Mouse (Mus musculus) lung, postnatal 0 days (tissue): ENCODE data around the gene Defb29. TPM values are rescaled to one million over a fixed set of nuclear protein-coding genes. Genes with fewer than 3 reads are reported as not detected.
A peak's percentile ranks its signal among the peaks of the same experiment; 100 is the strongest.

Experiments used
- ATAC-seq: fragments of 200-750 bp; cut with Nextera tagmentation; 2 replicates; pipeline ENCODE4 v1.8.0; 2017; ENCODE audit warnings: moderate library complexity
- DNase-seq: peaks from one replicate; pipeline ENCODE4 v3.0.0-alpha.2; 2016; ENCODE audit warnings: low spot score
- H3K27ac ChIP-seq: fragments of 300-500 bp; sonication (generic); 2 replicates; pipeline ENCODE4 v1.5.1; 2014; ENCODE audit warnings: antibody characterized with exemption, mild to moderate bottlenecking, low read length, mixed read lengths
- H3K27me3 ChIP-seq: fragments of 300-500 bp; sonication (generic); replicated peaks from 2 replicates; pipeline ENCODE4 v1.6.1; 2014; ENCODE audit warnings: low read length, mixed read lengths; ENCODE audit not compliant: insufficient read depth
- H3K36me3 ChIP-seq: fragments of 300-500 bp; sonication (generic); 2 replicates; pipeline ENCODE4 v1.6.1; 2014; ENCODE audit warnings: low read length, mixed read lengths; ENCODE audit not compliant: insufficient read depth
- H3K4me1 ChIP-seq: fragments of 300-500 bp; sonication (generic); 2 replicates; pipeline ENCODE4 v1.6.1; 2014; ENCODE audit warnings: antibody characterized with exemption, low read depth, low read length, mixed read lengths; ENCODE audit not compliant: insufficient read depth
- H3K4me2 ChIP-seq: fragments of 300-500 bp; sonication (generic); replicated peaks from 2 replicates; pipeline ENCODE4 v1.6.1; 2014; ENCODE audit warnings: low read depth, mild to moderate bottlenecking, low read length, moderate library complexity, mixed read lengths
- H3K4me3 ChIP-seq: fragments of 300-500 bp; sonication (generic); 2 replicates; pipeline ENCODE4 v1.5.1; 2014; ENCODE audit warnings: low read depth, low read length
- H3K9ac ChIP-seq: fragments of 300-500 bp; sonication (generic); replicated peaks from 2 replicates; pipeline ENCODE4 v1.6.1; 2014; ENCODE audit warnings: low read depth, mild to moderate bottlenecking
- H3K9me3 ChIP-seq: fragments of 300-500 bp; sonication (generic); 2 replicates; pipeline ENCODE4 v1.6.1; 2016; ENCODE audit warnings: low read length, mixed read lengths
- CTCF ChIP-seq: IDR thresholded peaks from 2 replicates; pipeline ENCODE4 v1.5.1; 2016; ENCODE audit warnings: antibody characterized with exemption, mild to moderate bottlenecking
- EP300 ChIP-seq: IDR thresholded peaks from 2 replicates; pipeline ENCODE4 v1.6.1; 2016; ENCODE audit warnings: antibody characterized with exemption, mild to moderate bottlenecking, control low read depth
- WGBS: fragments of 180-500 bp; shearing (Covaris S2); extraction: QIAGEN DNeasy Blood & Tissue Kit; methylation state at CpG from one replicate; pipeline ENCODE4 v1.1.7; 2014; 5-methylcytosine and 5-hydroxymethylcytosine counted together
- polyA plus RNA-seq: library from polyadenylated mRNA; unstranded; fragments of >200 nt; fragmentation: Nextera tagmentation; extraction: Ambion mirVana; gene quantifications from 2 replicates; pipeline ENCODE4 v1.2.1, GENCODE M21; 2015

Defb29 gene
- polyA plus RNA-seq, 1 experiment from 2014 or later: not detected

DNA sequence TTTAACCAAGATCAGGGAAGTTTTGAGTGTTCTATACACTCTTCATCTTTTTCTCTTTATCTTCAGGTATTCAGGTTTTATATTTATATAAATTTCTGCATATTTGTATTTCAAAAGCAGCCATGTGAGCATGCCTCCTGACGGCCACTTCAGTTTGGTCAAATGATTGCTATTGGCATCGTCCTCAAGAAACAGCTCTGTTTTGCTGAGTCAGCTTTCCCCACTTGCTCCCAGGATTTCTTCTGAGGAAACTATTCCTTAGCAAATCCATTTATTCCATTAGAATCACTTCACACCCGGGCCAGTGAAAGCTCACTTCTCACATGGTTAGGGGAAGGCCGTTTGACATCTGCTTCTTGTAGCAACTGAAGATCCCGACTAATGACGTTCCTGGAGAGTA is 41.9 kb downstream of the Defb29 start:
- no peaks in the 10 kb centered on the region for H3K9me3 ChIP-seq
- H3K4me1 ChIP-seq: no peaks in the 10 kb centered on the region
- no peaks in the 10 kb centered on the region for H3K36me3 ChIP-seq
- H3K27ac ChIP-seq: no peak overlapping the region
- TF ChIP-seq EP300 (no peak), CTCF (no peak)
- ATAC-seq (no peak), DNase-seq (no peak)
- H3K4me3 ChIP-seq: no peak overlapping the region
- no peak overlapping the region for H3K4me2 ChIP-seq
- WGBS: 52% methylated on average over 6 of the region's 6 CpGs
- H3K27me3 ChIP-seq: no peaks in the 10 kb centered on the region
- no peak overlapping the region for H3K9ac ChIP-seq

DNA sequence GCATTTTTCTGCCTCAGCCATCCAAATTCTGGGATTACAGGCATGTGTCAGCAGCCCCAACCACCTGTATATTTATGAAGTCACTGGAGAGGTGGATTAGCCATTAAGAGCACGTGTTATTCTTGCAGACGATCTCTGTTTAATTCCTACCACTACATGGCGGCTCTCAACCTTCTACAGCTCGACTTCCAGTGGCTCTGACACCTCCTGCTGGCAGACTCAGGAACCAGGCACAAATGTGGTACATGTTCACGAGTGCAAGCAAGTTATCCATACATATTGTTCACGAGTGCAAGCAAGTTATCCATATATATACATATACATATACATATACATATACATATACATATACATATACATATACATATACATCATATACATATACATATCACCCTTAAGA is 46.7 kb downstream of the Defb29 start:
- Histone ChIP-seq H3K27me3 (no peaks in the 10 kb centered on the region), H3K36me3 (no peaks in the 10 kb centered on the region), H3K4me2 (no peak overlapping the region), H3K27ac (no peak overlapping the region), H3K4me3 (no peak overlapping the region), H3K4me1 (no peaks in the 10 kb centered on the region), H3K9me3 (no peaks in the 10 kb centered on the region), H3K9ac (no peak overlapping the region)
- TF ChIP-seq CTCF (peak; percentile 50), EP300 (no peak)
- 58% methylated on average over 6 of the region's 6 CpGs for WGBS
- DNase-seq (no peak), ATAC-seq (no peak)

DNA sequence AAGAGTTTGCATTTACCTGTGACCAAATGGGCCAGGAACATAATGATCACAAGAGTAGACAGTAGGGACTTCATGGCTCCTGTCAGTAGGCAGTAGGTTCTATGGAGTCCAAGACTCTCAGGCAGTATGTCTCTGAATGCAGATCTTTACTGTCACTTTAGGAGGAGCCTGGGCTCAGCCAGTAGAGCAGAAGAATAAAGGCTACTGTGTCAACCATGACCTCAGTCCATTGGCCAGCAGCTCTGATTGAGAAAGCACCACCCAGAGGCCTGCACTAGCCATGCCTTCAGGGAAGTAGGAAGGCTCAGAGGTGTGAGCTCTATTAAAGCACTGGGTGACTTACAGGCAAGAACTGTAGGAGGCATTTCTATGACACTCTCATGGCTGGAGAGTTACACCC is 49.9 kb downstream of the Defb29 start, which contains the start of gene Defb22:
Gene Defb22, minus strand, starts transcription at position 101 of the 400 bp plus-strand sequence.
- no peak for TF ChIP-seq EP300
- TF ChIP-seq CTCF: no peak
- Histone ChIP-seq H3K4me3 (no peak within 1 kb of the TSS), H3K27me3 (no peaks in the 10 kb centered on the region), H3K36me3 (no peaks in the 10 kb centered on the region), H3K4me1 (no peaks in the 10 kb centered on the region), H3K4me2 (no peak within 1 kb of the TSS), H3K9me3 (no peaks in the 10 kb centered on the region), H3K27ac (no peak within 1 kb of the TSS), H3K9ac (no peak within 1 kb of the TSS)
- ATAC-seq: no peak
- no peak for DNase-seq

Other genes starting within 250 kb of the Defb29 start
- gene Tbc1d20, start 246.3 kb downstream of the Defb29 start, polyA plus RNA-seq: 37.5 and 38.8 TPM in 2 replicates
- gene Rbck1, start 207.4 kb downstream of the Defb29 start, polyA plus RNA-seq: 67.9 and 74.4 TPM in 2 replicates
- 5.7 and 6.7 TPM in 2 replicates for gene Trib3, start 196.1 kb downstream of the Defb29 start, polyA plus RNA-seq
- not detected in 2 replicates for gene Nrsn2, start 163.5 kb downstream of the Defb29 start, polyA plus RNA-seq
- 3.5 and 3.9 TPM in 2 replicates for gene Sox12, start 142.0 kb downstream of the Defb29 start, polyA plus RNA-seq
- gene Zcchc3, start 125.1 kb downstream of the Defb29 start, polyA plus RNA-seq: 17.3 TPM in 2 replicates
- gene 6820408C15Rik, start 124.5 kb downstream of the Defb29 start, polyA plus RNA-seq: 10.7 and 14.6 TPM in 2 replicates
- not detected in 2 replicates for gene Defb23, start 75.5 kb downstream of the Defb29 start, polyA plus RNA-seq
- not detected in 2 replicates for gene Defb20, start 63.0 kb downstream of the Defb29 start, polyA plus RNA-seq
- gene Defb22, start 50.0 kb downstream of the Defb29 start, polyA plus RNA-seq: not detected in 2 replicates
- gene Defb26, start 28.4 kb downstream of the Defb29 start, polyA plus RNA-seq: not detected in 2 replicates
- gene Defb28, start 21.8 kb downstream of the Defb29 start, polyA plus RNA-seq: not detected in 2 replicates
- not detected in 2 replicates for gene Gm17416, start 29.2 kb upstream of the Defb29 start, polyA plus RNA-seq
- gene Defb21, start 32.6 kb upstream of the Defb29 start, polyA plus RNA-seq: not detected in 2 replicates
- gene Defb19, start 40.2 kb upstream of the Defb29 start, polyA plus RNA-seq: 0.36 TPM in 1 of 2 replicates, not detected in the other
- not detected in 2 replicates for gene Defb45, start 59.3 kb upstream of the Defb29 start, polyA plus RNA-seq
- gene Defb36, start 64.2 kb upstream of the Defb29 start, polyA plus RNA-seq: not detected in 2 replicates
- gene Defb25, start 83.0 kb upstream of the Defb29 start, polyA plus RNA-seq: 3.0 and 4.9 TPM in 2 replicates
- gene Rem1, start 86.9 kb upstream of the Defb29 start, polyA plus RNA-seq: 32.2 and 34.0 TPM in 2 replicates
- 110 and 127 TPM in 2 replicates for gene H13, start 129.4 kb upstream of the Defb29 start, polyA plus RNA-seq
- 19.4 and 20.8 TPM in 2 replicates for gene Mcts2, start 146.9 kb upstream of the Defb29 start, polyA plus RNA-seq
- gene Id1, start 196.2 kb upstream of the Defb29 start, polyA plus RNA-seq: 214 and 218 TPM in 2 replicates
- 204 and 228 TPM in 2 replicates for gene Cox4i2, start 214.1 kb upstream of the Defb29 start, polyA plus RNA-seq